Mouse (Mus musculus) liver, embryonic 11.5 days (tissue): ENCODE measurements around the gene Ccdc148. TPM values are rescaled to one million over a fixed set of nuclear protein-coding genes. Genes with fewer than 3 reads are reported as not detected.

Experiments
- ATAC-seq: fragments of 200-750 bp; cut with Nextera tagmentation; replicated peaks from 2 replicates; pipeline ENCODE4 v1.8.0; 2017; ENCODE audit warnings: moderate number of reproducible peaks, mild to moderate bottlenecking, moderate TSS enrichment, moderate library complexity; ENCODE audit not compliant: low FRiP score
- DNase-seq: peaks from one replicate; pipeline ENCODE4 v3.0.0-alpha.2; 2017; ENCODE audit warnings: low spot score
- H3K27ac ChIP-seq: fragments of 300-500 bp; sonication (generic); 2 replicates; pipeline ENCODE4 v1.5.1; 2014; ENCODE audit warnings: mild to moderate bottlenecking, low read depth, low read length, control low read depth
- H3K27me3 ChIP-seq: fragments of 300-500 bp; sonication (generic); replicated peaks from 2 replicates; pipeline ENCODE4 v1.6.1; 2014; ENCODE audit warnings: low read length, mixed read lengths; ENCODE audit not compliant: control insufficient read depth, insufficient read depth
- H3K36me3 ChIP-seq: fragments of 300-500 bp; sonication (generic); 2 replicates; pipeline ENCODE4 v1.6.1; 2014; ENCODE audit warnings: mild to moderate bottlenecking, low read length, moderate library complexity, mixed read lengths; ENCODE audit not compliant: control insufficient read depth, insufficient read depth
- H3K4me1 ChIP-seq: fragments of 300-500 bp; sonication (generic); replicated peaks from 2 replicates; pipeline ENCODE4 v1.6.1; 2014; ENCODE audit warnings: low read length, mixed read lengths; ENCODE audit not compliant: control insufficient read depth, insufficient read depth
- H3K4me2 ChIP-seq: fragments of 300-500 bp; sonication (generic); 2 replicates; pipeline ENCODE4 v1.6.1; 2014; ENCODE audit warnings: mild to moderate bottlenecking, control low read depth, moderate library complexity
- H3K4me3 ChIP-seq: fragments of 300-500 bp; sonication (generic); 2 replicates; pipeline ENCODE4 v1.5.1; 2014; ENCODE audit warnings: low read depth, low read length, control low read depth
- H3K9ac ChIP-seq: fragments of 300-500 bp; sonication (generic); 2 replicates; pipeline ENCODE4 v1.6.1; 2014; ENCODE audit warnings: low read depth, low read length, control low read depth
- H3K9me3 ChIP-seq: fragments of 300-500 bp; sonication (generic); 2 replicates; pipeline ENCODE4 v1.6.1; 2016; ENCODE audit warnings: low read length, inconsistent platforms, mixed read lengths; ENCODE audit not compliant: control insufficient read depth
- WGBS: fragments of 180-500 bp; shearing (Covaris S2); extraction: QIAGEN DNeasy Blood & Tissue Kit; methylation state at CpG from one replicate; pipeline ENCODE4 v1.1.7; 2014; 5-methylcytosine and 5-hydroxymethylcytosine counted together
- polyA plus RNA-seq: library from polyadenylated mRNA; unstranded; fragments of >200 nt; fragmentation: Nextera tagmentation; extraction: Ambion mirVana; gene quantifications from 2 replicates; pipeline ENCODE4 v1.2.1, GENCODE M21; 2014

Ccdc148 gene
- polyA plus RNA-seq, 1 experiment from 2014 or later, result 0.32 TPM

DNA sequence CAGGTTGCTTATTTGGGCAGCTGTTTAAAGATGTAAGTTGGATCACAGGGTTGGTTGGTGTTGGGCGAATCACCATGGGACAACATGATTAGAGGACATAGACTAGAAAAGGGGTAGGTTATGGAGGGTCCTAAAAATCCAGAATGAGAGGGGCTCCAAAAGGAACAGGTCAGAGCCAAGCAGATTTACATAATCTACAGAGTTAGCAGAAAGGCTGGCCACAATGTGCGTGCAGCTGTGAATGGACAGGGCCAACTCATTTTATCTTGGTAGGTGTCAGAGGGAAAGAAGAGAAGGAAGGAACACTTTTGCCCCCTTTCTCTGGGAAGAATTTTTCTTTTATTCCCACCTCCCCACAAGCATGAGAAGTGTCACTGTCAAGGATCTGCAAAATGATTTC lies 204.1 kb downstream of the Ccdc148 start:
- H3K4me2 ChIP-seq, result no peak overlapping the region
- H3K27ac ChIP-seq, result no peak overlapping the region
- ATAC-seq (no peak), DNase-seq (no peak)
- H3K9ac ChIP-seq, result no peak overlapping the region
- H3K9me3 ChIP-seq, result no peaks in the 10 kb centered on the region
- no peaks in the 10 kb centered on the region for H3K27me3 ChIP-seq
- H3K4me3 ChIP-seq, result no peak overlapping the region
- WGBS, result 84% methylated on average over 2 of the region's 2 CpGs
- no peaks in the 10 kb centered on the region for H3K36me3 ChIP-seq
- no peaks in the 10 kb centered on the region for H3K4me1 ChIP-seq

DNA sequence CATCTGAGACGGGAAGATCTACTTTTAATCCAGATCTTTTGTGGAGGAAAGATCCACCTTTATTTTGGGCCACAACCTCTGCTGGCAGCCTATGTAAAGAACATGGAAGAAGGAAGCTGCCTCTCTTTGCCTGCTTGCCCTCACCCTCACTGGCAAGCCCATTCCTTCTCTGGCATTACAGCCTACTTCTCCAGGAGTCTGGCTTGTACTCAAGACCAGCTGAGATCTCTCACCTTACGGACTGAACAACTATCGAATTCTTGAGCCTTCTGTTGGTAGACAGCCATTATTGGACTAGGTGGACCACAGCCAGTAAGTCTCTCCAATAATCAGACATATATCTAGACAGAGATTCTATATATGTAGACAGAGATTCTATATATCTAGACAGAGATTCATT lies 208.4 kb downstream of the Ccdc148 start:
- Histone ChIP-seq H3K9ac (no peak overlapping the region), H3K4me2 (no peak overlapping the region), H3K27me3 (no peaks in the 10 kb centered on the region), H3K4me3 (no peak overlapping the region), H3K4me1 (no peaks in the 10 kb centered on the region), H3K9me3 (no peaks in the 10 kb centered on the region), H3K36me3 (no peaks in the 10 kb centered on the region), H3K27ac (no peak overlapping the region)
- DNase-seq, result no peak
- WGBS, result 82% methylated on average over 3 of the region's 3 CpGs
- ATAC-seq, result no peak

DNA sequence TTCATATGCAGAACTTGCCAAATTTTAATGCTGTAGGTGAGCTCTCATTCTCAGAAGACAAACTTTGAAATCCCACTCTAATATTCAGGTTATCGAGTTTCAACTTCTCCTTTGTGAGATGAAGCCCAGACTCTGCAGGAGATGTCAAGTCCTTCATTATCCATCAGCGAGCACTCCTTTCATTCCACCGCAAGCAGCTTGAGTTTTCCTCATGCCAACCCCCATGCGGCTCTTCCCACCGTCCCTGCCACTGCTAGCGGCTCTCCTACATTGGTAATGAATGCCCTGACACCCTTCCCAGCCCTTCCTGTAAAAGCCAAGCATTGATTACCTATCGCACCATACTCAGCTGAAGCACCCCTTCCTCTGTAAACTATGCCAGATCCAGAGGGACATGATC lies 211.7 kb downstream of the Ccdc148 start:
- H3K4me1 ChIP-seq, result no peaks in the 10 kb centered on the region
- no peak overlapping the region for H3K27ac ChIP-seq
- DNase-seq (no peak), ATAC-seq (no peak)
- H3K27me3 ChIP-seq, result no peaks in the 10 kb centered on the region
- no peaks in the 10 kb centered on the region for H3K9me3 ChIP-seq
- no peak overlapping the region for H3K4me3 ChIP-seq
- H3K4me2 ChIP-seq, result no peak overlapping the region
- no peaks in the 10 kb centered on the region for H3K36me3 ChIP-seq
- WGBS, result 81% methylated on average over 7 of the region's 7 CpGs
- no peak overlapping the region for H3K9ac ChIP-seq

DNA sequence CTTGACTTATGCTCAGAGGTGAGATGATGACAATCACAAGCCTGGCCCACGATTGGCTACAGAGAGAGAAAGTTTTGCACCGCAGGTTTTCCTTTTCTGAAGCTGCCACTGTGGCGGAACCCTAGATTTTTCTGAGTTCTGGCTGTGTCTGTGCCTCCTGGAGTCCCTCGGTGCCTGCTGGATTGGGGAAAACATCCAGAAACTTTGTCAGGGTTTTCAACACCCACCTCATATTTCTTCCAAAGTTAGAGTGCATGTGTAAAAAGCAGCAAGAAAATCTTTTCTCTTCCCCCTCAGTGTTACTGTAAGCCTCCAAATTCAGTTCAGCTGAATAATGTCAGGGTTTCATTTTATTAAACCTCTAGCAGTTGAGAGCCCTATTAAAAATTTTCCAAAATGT lies 219.1 kb downstream of the Ccdc148 start:
- WGBS, result 78% methylated on average over 4 of the region's 4 CpGs
- Histone ChIP-seq H3K27me3 (no peaks in the 10 kb centered on the region), H3K9ac (no peak overlapping the region), H3K4me1 (no peaks in the 10 kb centered on the region), H3K27ac (no peak overlapping the region), H3K9me3 (no peaks in the 10 kb centered on the region), H3K4me2 (no peak overlapping the region), H3K4me3 (no peak overlapping the region), H3K36me3 (no peaks in the 10 kb centered on the region)
- ATAC-seq (no peak), DNase-seq (no peak)

DNA sequence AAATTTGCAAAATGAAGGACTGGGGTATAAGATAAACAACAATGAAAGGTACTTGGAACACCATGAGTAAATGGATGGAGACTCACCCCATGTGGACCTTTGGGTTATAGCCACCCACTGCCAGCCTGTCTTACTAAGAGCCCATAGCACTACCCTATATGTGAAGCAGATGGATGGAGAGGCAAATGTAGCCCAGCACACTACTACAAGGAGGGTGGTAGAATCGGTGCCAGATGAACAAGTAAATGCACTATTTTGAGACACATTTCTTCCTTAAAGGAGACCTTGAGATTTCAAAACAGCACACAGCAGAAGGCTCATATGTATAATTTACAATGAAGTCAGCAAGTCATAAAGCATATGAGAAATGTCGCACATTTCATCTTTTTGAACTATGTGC lies 234.9 kb downstream of the Ccdc148 start:
- H3K4me3 ChIP-seq, result no peak overlapping the region
- no peak overlapping the region for H3K4me2 ChIP-seq
- ATAC-seq (no peak), DNase-seq (no peak)
- no peaks in the 10 kb centered on the region for H3K27me3 ChIP-seq
- WGBS, result 96% methylated on average over 2 of the region's 2 CpGs
- H3K9me3 ChIP-seq, result no peaks in the 10 kb centered on the region
- no peaks in the 10 kb centered on the region for H3K4me1 ChIP-seq
- H3K36me3 ChIP-seq, result no peaks in the 10 kb centered on the region
- H3K9ac ChIP-seq, result no peak overlapping the region
- no peak overlapping the region for H3K27ac ChIP-seq

DNA sequence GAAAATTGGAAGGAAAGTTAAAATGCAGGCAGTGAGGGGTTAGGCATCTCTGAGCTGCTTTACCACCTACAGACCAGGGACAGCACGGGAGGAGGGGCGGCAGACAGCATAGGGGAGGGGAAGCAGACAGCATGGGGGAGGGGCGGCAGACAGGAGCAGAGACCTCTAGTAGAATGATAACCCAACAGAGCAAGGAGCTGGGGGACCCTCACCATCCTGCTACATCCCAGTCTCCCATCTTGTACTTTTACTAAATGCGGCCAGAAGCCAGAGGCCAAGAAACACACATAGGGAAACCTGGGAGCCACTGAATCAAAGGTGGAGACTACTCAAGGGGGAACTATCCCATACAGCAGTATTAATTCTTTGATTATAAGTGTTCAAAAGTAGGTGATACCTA lies 242.1 kb downstream of the Ccdc148 start:
- no peak for DNase-seq
- Histone ChIP-seq H3K9ac (no peak overlapping the region), H3K9me3 (no peaks in the 10 kb centered on the region), H3K4me1 (no peaks in the 10 kb centered on the region), H3K27me3 (no peaks in the 10 kb centered on the region), H3K4me2 (no peak overlapping the region), H3K36me3 (no peaks in the 10 kb centered on the region), H3K4me3 (no peak overlapping the region), H3K27ac (no peak overlapping the region)
- WGBS, result 58% methylated on average over 4 of the region's 4 CpGs
- no peak for ATAC-seq

DNA sequence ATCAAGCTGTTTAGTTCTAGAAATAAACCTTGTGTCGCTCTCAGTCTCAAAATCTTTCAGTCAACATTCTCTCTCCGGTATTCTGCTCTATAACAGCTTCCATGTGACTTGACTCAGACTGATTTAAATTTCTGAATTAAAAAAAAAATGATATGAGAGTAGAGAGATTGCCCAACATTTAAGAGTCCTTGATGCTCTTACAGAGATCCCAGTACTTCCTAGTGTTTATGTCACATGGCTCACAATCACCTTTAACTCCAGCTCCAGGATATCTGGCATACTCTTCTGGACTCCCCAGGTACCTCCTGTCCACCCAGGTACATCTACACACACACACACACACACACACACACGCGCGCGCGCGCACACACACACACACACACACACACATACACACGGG lies 248.1 kb downstream of the Ccdc148 start:
- Histone ChIP-seq H3K4me1 (no peaks in the 10 kb centered on the region), H3K9me3 (no peaks in the 10 kb centered on the region), H3K4me2 (no peak overlapping the region), H3K36me3 (no peaks in the 10 kb centered on the region), H3K4me3 (no peak overlapping the region), H3K9ac (no peak overlapping the region), H3K27ac (no peak overlapping the region), H3K27me3 (no peaks in the 10 kb centered on the region)
- DNase-seq, result no peak
- ATAC-seq, result no peak
- 88% methylated on average over 9 of the region's 9 CpGs for WGBS

DNA sequence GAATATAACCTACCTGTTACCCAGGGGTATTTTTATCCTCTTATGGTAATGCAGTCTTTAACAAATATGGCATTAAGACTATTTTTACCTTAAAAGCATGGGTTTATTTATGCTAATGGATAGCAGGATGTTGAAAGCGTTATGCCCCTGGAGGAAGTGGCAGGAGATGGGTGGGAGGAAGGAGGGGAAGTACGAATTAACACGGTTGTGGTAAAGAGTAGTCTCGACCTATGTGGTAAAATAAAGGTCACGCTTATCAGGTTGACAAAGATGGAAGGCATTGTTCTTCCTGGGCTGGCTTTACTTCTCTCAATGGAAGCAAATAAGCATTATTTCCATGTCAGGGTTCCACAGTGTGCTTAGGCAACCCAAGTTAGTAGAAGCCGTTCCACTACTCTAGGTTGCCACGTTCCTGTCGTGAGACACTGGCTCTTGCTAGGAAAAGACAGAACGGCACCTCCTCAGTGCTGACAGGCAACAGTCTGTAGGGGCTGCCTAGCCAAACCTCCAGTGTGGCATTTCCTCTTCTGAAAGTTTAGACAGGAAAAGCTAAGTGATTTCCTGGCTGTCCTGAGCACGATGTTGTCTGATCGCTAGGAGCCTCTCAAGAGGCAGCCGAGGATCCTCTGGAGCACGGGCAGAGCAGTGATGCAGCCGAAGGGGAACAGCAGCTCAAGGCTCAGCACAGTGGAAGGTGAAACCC lies 253.5 kb downstream of the Ccdc148 start:
- Histone ChIP-seq H3K4me2 (peak overlapping the region; percentile 31), H3K27ac (no peak overlapping the region)
- no peak for ATAC-seq

DNA sequence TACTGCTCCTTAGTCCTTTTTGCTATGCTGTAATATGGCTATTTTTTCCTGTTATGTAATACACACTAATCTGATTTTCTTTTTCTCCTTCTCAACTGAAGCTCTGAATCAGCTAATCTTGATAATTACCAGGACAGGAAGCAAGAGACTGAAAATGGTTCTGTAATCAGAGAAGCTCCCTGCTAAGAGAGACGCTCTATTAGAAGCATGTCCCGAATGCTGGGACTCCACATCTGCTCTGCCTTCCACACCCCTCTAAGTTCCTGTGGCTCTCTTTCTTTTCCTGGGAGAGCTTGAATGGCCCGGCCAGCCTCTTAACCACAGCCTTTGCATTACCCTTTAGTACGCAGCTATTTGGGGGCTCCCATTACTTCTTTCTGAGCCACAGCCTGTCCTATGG lies 255.4 kb downstream of the Ccdc148 start:
- Histone ChIP-seq H3K9ac (no peak overlapping the region), H3K4me3 (no peak overlapping the region), H3K9me3 (no peaks in the 10 kb centered on the region), H3K36me3 (no peaks in the 10 kb centered on the region), H3K4me1 (no peaks in the 10 kb centered on the region), H3K27ac (no peak overlapping the region), H3K27me3 (no peaks in the 10 kb centered on the region), H3K4me2 (no peak overlapping the region)
- no peak for DNase-seq
- no peak for ATAC-seq
- WGBS, result 39% methylated on average over 4 of the region's 4 CpGs

More for the DNA sequence above, 253.5 kb downstream of the Ccdc148 start:
- no peak for DNase-seq
- no peaks in the 10 kb centered on the region for H3K27me3 ChIP-seq
- no peaks in the 10 kb centered on the region for H3K4me1 ChIP-seq
- H3K36me3 ChIP-seq, result no peaks in the 10 kb centered on the region
- no peak overlapping the region for H3K9ac ChIP-seq
- H3K4me3 ChIP-seq, result no peak overlapping the region
- no peaks in the 10 kb centered on the region for H3K9me3 ChIP-seq
- 28% methylated on average over 14 of the region's 14 CpGs for WGBS
